Mouse (Mus musculus) lung, adult 2 months (tissue): ENCODE measurements around the gene Gpr162. TPM values are rescaled to one million over a fixed set of nuclear protein-coding genes. Genes with fewer than 3 reads are reported as not detected.

ENCODE experiments used
- DNase-seq: peaks from one replicate; pipeline ENCODE4 v3.0.0; 2022
- H3K4me1 ChIP-seq: fragments of 200-500 bp; 2 replicates; pipeline ENCODE4 v1.6.1; 2011; ENCODE audit warnings: low read length; ENCODE audit not compliant: control insufficient read depth, insufficient read depth
- H3K4me3 ChIP-seq: fragments of 200-500 bp; replicated peaks from 2 replicates; pipeline ENCODE3; 2011; ENCODE audit warnings: low read depth, mild to moderate bottlenecking, control low read depth, low read length; ENCODE audit errors: extremely low read depth
- CTCF ChIP-seq: fragments of 200-500 bp; IDR thresholded peaks from 2 replicates; pipeline ENCODE4 v1.5.1; 2011; ENCODE audit warnings: mild to moderate bottlenecking, low read length, control low read depth; ENCODE audit not compliant: insufficient read depth
- POLR2A ChIP-seq: fragments of 200-500 bp; IDR thresholded peaks from 2 replicates; pipeline ENCODE4 v1.6.1; 2011; ENCODE audit warnings: low read depth, mild to moderate bottlenecking, control low read depth, low read length, borderline replicate concordance; ENCODE audit errors: extremely low read depth
- WGBS: fragments of 180-500 bp; shearing (Covaris S2); methylation state at CpG from one replicate; pipeline ENCODE4 v1.1.7; 2018; 5-methylcytosine and 5-hydroxymethylcytosine counted together
- polyA plus RNA-seq: library from polyadenylated mRNA; depleted of rRNA; stranded (reverse); fragments of >200 nt; gene quantifications from 2 replicates; pipeline ENCODE4 v1.2.3, GENCODE M21; 2012

The Gpr162 gene
- polyA plus RNA-seq, 1 experiment = 0.27 TPM

- TF ChIP-seq CTCF (no peak), POLR2A (no peak)
- WGBS = 64% methylated on average over 10 of the region's 10 CpGs
- H3K4me3 ChIP-seq = no peak overlapping the region
- DNase-seq = no peak
- no peaks in the 10 kb centered on the region for H3K4me1 ChIP-seq
Measured at GRCm38 (mm10) chr6:124884714-124885500, 21.1 kb upstream of the Gpr162 start.

- Histone ChIP-seq H3K4me1 (no peaks in the 10 kb centered on the region), H3K4me3 (no peak overlapping the region)
- no peak for TF ChIP-seq CTCF
- TF ChIP-seq POLR2A = no peak
- 80% methylated on average over 10 of the region's 10 CpGs for WGBS
- no peak for DNase-seq
Measured at GRCm38 (mm10) chr6:124883351-124883750, 19.6 kb upstream of the Gpr162 start.

DNA sequence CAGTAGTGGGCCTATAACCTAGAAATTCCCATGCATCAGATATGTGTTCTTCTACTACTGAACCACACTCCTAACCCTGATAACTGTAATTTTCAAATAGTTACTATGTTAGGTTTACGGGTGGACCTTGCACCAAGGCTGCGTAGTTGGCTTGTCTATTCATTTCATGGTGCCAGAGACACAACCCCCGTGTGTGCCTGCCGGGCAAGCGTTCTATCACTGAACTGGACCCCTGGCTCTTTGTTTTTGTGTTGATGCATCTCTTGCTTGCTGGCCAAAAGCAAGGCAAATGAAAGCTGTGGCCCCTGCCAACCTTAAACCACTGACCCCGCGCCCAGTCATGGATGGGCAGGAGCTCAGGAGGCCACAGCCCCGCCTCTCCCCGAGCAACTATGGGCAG lies 18.0 kb upstream of the Gpr162 start:
- Histone ChIP-seq H3K4me1 (no peaks in the 10 kb centered on the region), H3K4me3 (no peak overlapping the region)
- no peak for TF ChIP-seq POLR2A
- no peak for TF ChIP-seq CTCF
- DNase-seq = no peak
- 95% methylated on average over 9 of the region's 9 CpGs for WGBS

GRCm38 (mm10) chr6:124879390-124879789 lies 15.6 kb upstream of the Gpr162 start:
- Histone ChIP-seq H3K4me3 (no peak overlapping the region), H3K4me1 (no peaks in the 10 kb centered on the region)
- TF ChIP-seq CTCF (no peak), POLR2A (no peak)
- 55% methylated on average over 6 of the region's 6 CpGs for WGBS
- DNase-seq = no peak

DNA sequence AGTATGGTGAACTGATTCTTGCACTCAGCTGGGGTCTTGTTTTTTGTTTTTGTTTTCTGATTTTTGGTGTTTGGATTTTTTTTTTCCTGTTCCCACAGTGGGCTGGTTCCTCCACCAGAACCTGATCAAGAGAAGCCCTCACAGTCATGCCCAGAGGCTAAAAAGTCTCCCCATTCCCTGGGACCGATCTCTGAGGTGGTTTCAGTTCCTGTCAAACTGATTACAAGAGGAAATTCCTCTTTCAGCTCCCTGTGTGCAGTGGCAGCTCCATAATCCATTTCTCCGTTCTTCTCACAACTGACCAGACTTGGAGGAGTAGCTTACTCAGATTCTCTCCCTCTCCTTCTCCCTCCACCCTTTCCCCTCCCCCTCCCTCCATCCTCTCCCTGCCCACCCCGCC lies 10.6 kb upstream of the Gpr162 start:
- WGBS = 23% methylated on average over 3 of the region's 3 CpGs

GRCm38 (mm10) chr6:124866560-124866959 lies 2.8 kb upstream of the Gpr162 start:
- TF ChIP-seq POLR2A = no peak
- TF ChIP-seq CTCF = no peak
- Histone ChIP-seq H3K4me1 (0 out of 2 replicates have a peak, but pooled peaks cover 2% of the 10 kb centered on the region), H3K4me3 (no peak overlapping the region)
- DNase-seq = no peak
- 58% methylated on average over 7 of the region's 7 CpGs for WGBS

More for the DNA sequence above, 10.6 kb upstream of the Gpr162 start:
- DNase-seq = no peak
- TF ChIP-seq CTCF (no peak), POLR2A (no peak)
- Histone ChIP-seq H3K4me3 (no peak overlapping the region), H3K4me1 (no peaks in the 10 kb centered on the region)

DNA sequence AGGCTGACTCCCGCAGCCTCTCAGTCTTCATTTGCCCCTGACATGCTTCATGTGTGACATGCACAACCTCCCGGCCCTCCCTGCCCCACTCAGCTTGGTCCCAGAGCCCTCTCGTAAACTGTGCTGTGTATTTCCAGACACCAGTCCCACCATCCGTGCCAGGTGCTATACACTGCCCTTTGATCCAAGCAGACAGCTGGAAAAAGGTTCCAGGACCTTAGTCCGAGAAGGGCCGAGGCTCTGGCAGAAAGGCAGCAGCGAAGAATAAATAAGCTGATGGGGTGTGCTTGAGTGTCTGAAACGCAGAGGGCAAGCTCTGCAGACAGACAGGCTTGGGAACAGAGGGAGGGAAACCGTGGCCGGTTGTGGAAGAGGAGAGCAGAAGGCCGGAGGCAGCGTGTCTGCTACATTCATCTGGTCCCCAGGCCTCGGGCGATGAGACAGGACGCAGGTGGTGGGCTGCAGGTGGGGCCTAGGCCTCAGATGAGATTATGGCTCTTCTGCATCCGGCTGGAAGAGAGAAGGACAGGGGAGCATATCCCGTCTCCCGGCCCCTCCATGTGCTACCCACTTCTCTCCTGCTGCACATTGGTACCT lies 2.1 kb upstream of the Gpr162 start:
- no peak overlapping the region for H3K4me3 ChIP-seq
- 52% methylated on average over 18 of the region's 18 CpGs for WGBS
- 0 out of 2 replicates have a peak, but pooled peaks cover 2% of the 10 kb centered on the region for H3K4me1 ChIP-seq
- no peak for DNase-seq
- TF ChIP-seq POLR2A (no peak), CTCF (no peak)

- Histone ChIP-seq H3K4me1 (peaks cover 2% of the 10 kb centered on the region; the same call in 1 of the 2 replicates), H3K4me3 (no peak overlapping the region)
- no peak for TF ChIP-seq POLR2A
- TF ChIP-seq CTCF = no peak
- no peak for DNase-seq
- 2% methylated on average over 12 of the region's 16 CpGs for WGBS
Measured at GRCm38 (mm10) chr6:124863125-124863657, 592 bp downstream of the Gpr162 start.

DNA sequence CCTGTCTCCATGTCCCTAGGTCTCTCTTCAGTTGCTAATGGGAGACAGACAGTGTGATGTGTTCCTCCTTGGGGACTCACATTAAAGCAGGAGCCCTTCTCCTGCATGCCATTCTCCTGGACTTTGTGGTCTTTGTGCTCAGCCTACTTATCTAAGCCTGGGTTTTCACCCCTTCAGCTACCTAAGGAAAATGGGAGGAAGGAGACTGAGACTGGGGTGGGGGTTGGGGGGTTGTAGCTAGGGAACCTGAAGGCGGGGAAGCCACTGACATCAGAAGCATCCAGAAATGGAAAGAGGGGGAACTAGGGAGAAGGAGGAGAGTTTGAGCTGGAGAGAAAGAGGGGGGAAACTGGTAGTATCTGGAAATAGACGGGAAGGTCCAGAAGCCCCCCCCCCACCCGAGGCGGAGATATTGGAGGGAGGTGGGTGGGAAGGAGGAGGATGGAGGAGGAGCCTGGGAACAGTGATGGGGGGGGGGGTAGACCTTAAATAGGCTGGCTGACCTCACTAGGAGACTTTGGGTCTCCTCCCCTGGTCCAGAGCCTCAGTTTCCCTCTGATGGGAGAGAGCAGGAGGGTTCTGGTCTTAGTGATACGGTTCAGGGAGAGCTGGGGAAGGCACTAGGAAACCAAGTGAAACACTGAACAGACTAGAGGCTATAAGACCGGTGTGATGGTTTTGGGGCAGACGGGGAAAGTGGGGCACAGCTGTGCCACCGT lies 1.2 kb downstream of the Gpr162 start:
- no peak overlapping the region for H3K4me3 ChIP-seq
- no peak for TF ChIP-seq POLR2A
- TF ChIP-seq CTCF = no peak
- H3K4me1 ChIP-seq = peaks cover 2% of the 10 kb centered on the region; the same call in 1 of the 2 replicates
- WGBS = 15% methylated on average over 8 of the region's 8 CpGs
- DNase-seq = no peak
